Mouse (Mus musculus) ES-CJ7 (cell line): ENCODE measurements around the gene Clec2i.
A peak's percentile ranks its signal among the peaks of the same experiment; 100 is the strongest.
"Not testable (repeated sequence)": the region's sequence is repeated elsewhere in the genome, so short reads cannot be mapped to it uniquely, and the experiment has no call there.

ENCODE experiments used
- DNase-seq: peaks from one replicate; pipeline ENCODE4 v3.0.0; 2011; ENCODE audit warnings: low read depth, low spot score

Gene Clec2i

GRCm38 (mm10) chr6:128854895-128855294 lies 32.5 kb upstream of the Clec2i start:
- no peak for DNase-seq

DNA sequence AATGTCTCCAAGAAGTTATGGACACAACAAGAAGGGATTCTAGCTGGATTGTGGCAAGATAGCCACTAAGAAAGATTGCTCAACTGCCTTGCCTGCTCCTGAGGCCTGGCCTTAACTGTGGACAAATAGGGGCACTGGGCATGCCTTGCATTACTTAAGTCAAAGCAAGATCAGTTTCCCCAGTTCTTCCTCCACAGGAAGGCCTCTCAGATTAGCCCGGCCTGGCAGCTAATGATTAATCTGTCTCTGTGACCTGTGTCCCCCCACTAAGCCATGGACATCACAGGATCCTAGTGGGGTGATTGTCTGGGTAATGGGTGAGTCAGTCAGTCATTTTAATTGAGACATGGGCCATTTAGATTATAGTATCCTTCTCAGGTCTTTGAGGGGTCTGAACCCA lies 31.9 kb upstream of the Clec2i start:
- DNase-seq: no peak

DNA sequence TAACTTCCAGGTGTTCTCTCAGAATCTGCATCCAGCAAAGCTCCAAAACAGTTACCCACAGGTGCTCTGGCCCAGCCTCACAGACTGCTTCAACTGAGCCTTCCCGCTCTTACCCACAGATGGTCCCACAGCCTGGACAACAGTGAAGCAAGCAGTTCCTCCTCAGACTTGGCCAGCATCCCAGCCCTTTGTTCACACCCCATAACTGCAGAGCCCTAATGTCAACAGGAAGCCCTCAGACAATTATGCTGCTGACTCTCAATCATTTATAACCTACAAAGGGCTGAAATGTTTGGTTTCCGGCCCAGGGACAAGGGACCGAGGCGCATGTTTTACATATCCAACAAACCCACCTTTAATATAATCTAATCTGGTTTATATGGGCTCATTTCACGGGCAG lies 31.1 kb upstream of the Clec2i start:
- no peak for DNase-seq

GRCm38 (mm10) chr6:128857976-128858375 lies 29.4 kb upstream of the Clec2i start:
- DNase-seq: no peak

- DNase-seq: peak; percentile 69
Measured at GRCm38 (mm10) chr6:128868861-128869260, 18.5 kb upstream of the Clec2i start.

DNA sequence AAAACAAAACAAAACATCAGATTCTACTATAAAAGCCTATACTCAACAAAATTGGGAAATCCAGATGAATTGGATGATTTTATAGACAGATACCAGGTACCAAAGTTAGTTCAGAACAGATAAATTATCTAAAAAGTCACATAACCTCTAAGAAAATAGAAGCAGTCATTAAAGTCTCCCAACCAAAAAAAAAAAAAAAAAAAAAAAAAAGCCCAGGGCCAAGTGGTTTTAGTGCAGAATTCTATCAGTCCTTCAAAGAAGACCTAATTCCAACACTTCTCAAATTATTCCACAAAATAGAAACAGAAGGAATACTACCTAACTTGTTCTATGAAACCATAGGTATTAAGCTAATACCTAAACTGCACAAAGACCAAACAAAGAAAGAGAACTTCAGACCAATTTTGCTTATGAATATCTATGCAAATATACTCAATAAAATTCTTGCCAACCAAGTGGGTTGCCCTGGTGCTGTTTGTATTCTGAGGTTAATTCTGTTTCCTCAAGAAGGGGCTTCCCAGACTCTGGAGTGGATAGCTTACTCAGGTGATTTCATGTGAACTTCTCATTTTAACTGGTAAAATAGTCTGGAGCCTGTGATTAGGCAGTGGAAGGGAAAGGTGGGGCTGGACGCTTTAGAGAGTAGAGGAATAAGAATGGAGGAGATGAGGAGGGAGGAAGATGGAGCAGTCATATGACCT lies 15.3 kb upstream of the Clec2i start:
- DNase-seq: no peak

GRCm38 (mm10) chr6:128888834-128889233 lies 1.4 kb downstream of the Clec2i start:
- DNase-seq: no peak

GRCm38 (mm10) chr6:128890948-128891355 lies 3.6 kb downstream of the Clec2i start, which contains the start of gene BC035044:
BC035044 (minus strand) TSS chr6:128891126.
- no peak for DNase-seq

GRCm38 (mm10) chr6:128895404-128896001 lies 8.1 kb downstream of the Clec2i start:
- no peak for DNase-seq

- no peak for DNase-seq
Measured at GRCm38 (mm10) chr6:128900044-128900443, 12.7 kb downstream of the Clec2i start.

GRCm38 (mm10) chr6:128900796-128901552 lies 13.6 kb downstream of the Clec2i start:
- DNase-seq: not testable (repeated sequence)

DNA sequence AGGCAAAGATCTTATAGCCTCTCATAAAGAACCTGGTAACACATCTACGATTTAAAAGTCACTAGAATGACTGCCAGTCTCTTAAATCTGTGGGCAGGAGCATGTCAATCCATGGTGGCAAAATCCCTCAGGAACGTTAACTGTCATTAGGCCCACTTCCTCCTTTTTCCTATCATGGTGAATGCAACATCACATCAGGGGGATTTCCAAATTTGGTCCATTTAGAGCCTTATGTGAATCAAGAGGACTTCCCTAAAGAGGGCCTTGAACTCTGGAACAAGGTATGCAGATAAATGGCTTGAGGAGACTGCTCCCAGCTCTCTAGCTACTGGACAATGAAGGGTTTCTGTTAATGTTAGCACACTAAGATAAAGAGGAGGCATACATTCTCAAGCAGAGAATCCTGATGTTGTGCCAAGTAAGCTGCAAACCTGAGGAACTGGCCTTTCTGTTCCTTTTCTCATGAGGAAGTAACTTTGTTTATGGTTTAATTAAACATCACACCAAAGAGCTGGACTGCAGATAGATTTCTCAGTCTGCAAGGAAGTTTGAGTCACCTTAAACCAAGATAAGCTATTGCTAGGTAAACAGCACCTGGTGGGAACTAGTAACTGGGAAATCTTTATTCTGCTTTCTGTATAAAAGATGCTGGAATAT lies 26.3 kb downstream of the Clec2i start:
- no peak for DNase-seq

DNA sequence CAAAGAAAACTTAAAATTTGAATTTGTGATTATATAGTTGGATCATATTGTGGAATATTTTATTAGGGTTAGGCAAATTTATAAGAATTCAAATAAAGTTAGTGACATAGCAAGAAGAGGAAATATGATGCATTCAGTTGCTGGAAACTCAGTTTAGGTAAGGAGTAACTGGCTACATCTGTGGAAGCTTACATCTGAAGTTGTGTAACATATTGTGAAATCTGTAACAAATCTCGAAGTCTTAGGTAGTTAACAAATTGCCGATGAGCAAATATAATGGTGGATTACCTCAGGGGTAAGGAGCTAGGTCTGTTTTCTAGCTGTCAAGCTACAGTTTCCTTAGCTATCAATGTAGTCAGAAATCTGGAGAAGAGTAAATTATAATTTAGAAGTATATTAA lies 29.9 kb downstream of the Clec2i start:
- no peak for DNase-seq

DNA sequence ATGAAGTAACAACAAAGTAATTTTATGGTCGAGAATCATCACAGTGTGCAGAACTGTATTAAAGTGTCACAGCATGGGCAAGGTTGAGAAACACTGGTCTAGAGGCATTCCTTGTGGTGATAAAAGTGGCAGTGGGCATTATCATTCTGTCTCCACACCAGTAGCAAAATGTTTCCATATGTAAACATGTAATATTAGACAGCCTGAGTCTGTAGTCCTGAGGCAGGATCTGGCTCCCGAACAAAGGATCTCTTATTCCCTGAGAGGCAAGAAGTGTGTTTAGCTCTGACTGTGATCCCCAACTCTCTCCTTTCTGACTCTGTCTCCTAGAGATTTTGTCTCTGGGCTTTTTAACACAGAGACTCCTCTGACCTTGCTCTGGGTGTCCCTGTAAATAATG lies 45.7 kb downstream of the Clec2i start:
- no peak for DNase-seq

GRCm38 (mm10) chr6:128934081-128934480 lies 46.7 kb downstream of the Clec2i start, which contains the start of gene Clec2g:
Clec2g (plus strand) TSS chr6:128934381.
- DNase-seq: not testable (repeated sequence)

GRCm38 (mm10) chr6:128935889-128936665 lies 48.7 kb downstream of the Clec2i start:
- DNase-seq: not testable (repeated sequence)

DNA sequence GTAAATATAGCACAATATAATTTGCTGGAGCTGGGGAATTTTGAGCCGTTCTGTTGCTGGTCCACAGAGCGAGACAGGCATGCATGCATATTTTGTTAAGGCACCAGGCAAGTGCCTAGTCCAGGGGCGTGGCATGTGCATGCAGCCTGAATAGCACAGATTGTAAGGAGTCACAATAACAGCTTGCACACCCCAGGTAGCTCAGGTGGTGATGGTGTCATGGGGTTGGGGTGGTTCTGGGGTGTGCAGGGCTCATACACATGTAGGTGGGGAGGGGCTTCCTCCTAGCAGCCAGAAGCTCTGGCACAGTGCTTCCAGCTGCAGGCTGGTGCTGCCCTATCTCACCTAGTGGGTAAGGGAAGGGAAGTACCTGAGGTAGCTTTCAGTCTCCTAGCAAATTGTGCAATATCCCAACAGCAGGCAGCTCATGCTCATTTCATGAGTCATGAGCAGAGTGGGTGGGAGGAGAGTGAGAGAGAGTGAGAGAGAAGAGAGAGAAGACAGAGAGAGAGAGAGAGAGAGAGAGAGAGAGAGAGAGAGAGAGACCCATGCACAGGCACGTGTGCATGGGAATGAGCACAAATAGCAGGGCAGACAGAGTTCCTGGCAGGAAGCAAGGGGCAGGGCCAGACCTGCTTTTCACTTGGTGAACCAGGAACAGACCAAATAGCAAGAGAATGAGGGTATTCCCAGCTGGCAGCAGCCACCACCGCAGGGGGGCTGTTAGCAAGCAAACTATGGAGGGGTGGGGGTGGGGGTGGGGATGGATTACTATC lies 54.4 kb downstream of the Clec2i start:
- DNase-seq: peak; percentile 12

- no peak for DNase-seq
Measured at GRCm38 (mm10) chr6:128945564-128945963, 58.2 kb downstream of the Clec2i start.
